Mouse (Mus musculus): ENCODE measurements around the gene Arrb2. TPM values are rescaled to one million over a fixed set of nuclear protein-coding genes. Genes with fewer than 3 reads are reported as not detected.
A peak's percentile ranks its signal among the peaks of the same experiment; 100 is the strongest.
"Not testable (repeated sequence)": the region's sequence is repeated elsewhere in the genome, so short reads cannot be mapped to it uniquely, and the experiment has no call there.

Gene Arrb2
- total RNA-seq, 2 experiments from 2014 or later, result 21.7 to 43.2 TPM

GRCm38 (mm10) chr11:70441882-70442281 is 9.4 kb downstream of the Arrb2 start:
- ATAC-seq (replicated peaks; ENCODE audit: low FRiP score, low TSS enrichment, poor library complexity, severe bottlenecking), result no peak

- no peak for ATAC-seq (replicated peaks; ENCODE audit: low FRiP score, low TSS enrichment, poor library complexity, severe bottlenecking)
Observed at GRCm38 (mm10) chr11:70443964-70444363, 11.5 kb downstream of the Arrb2 start.

GRCm38 (mm10) chr11:70444667-70445066 is 12.2 kb downstream of the Arrb2 start:
- ATAC-seq (replicated peaks; ENCODE audit: low FRiP score, low TSS enrichment, poor library complexity, severe bottlenecking), result no peak

GRCm38 (mm10) chr11:70446756-70447155 is 14.3 kb downstream of the Arrb2 start:
- ATAC-seq (replicated peaks; ENCODE audit: low FRiP score, low TSS enrichment, poor library complexity, severe bottlenecking), result no peak

- ATAC-seq (replicated peaks; ENCODE audit: low FRiP score, low TSS enrichment, poor library complexity, severe bottlenecking), result no peak
Observed at GRCm38 (mm10) chr11:70447373-70447772, 14.9 kb downstream of the Arrb2 start.

GRCm38 (mm10) chr11:70450926-70451325 is 18.5 kb downstream of the Arrb2 start:
- ATAC-seq (replicated peaks; ENCODE audit: low FRiP score, low TSS enrichment, poor library complexity, severe bottlenecking), result no peak

GRCm38 (mm10) chr11:70451797-70452498 is 19.5 kb downstream of the Arrb2 start, which contains the start of gene Med11:
Gene Med11 (plus strand): TSS chr11:70451919.
- peak; percentile 97 for ATAC-seq (replicated peaks; ENCODE audit: low FRiP score, low TSS enrichment, poor library complexity, severe bottlenecking)

GRCm38 (mm10) chr11:70453261-70454044 is 21.0 kb downstream of the Arrb2 start:
- no peak for ATAC-seq (replicated peaks; ENCODE audit: low FRiP score, low TSS enrichment, poor library complexity, severe bottlenecking)

- ATAC-seq (replicated peaks; ENCODE audit: low FRiP score, low TSS enrichment, poor library complexity, severe bottlenecking), result no peak
Observed at GRCm38 (mm10) chr11:70458688-70459600, 26.5 kb downstream of the Arrb2 start, which contains the start of gene Zmynd15. Gene Zmynd15 (plus strand): TSS chr11:70459433.

- peak; percentile 46; the same call in 1 of the 2 replicates for ATAC-seq (replicated peaks; ENCODE audit: low FRiP score, low TSS enrichment, poor library complexity, severe bottlenecking)
Observed at GRCm38 (mm10) chr11:70459601-70460101, 27.2 kb downstream of the Arrb2 start, which contains the start of gene Cxcl16. Gene Cxcl16 (minus strand): TSS chr11:70459984.

- no peak for ATAC-seq (replicated peaks; ENCODE audit: low FRiP score, low TSS enrichment, poor library complexity, severe bottlenecking)
Observed at GRCm38 (mm10) chr11:70463970-70464369, 31.5 kb downstream of the Arrb2 start.

- ATAC-seq (replicated peaks; ENCODE audit: low FRiP score, low TSS enrichment, poor library complexity, severe bottlenecking), result no peak
Observed at GRCm38 (mm10) chr11:70465211-70465610, 32.8 kb downstream of the Arrb2 start.

- ATAC-seq (replicated peaks; ENCODE audit: low FRiP score, low TSS enrichment, poor library complexity, severe bottlenecking), result no peak
Observed at GRCm38 (mm10) chr11:70465824-70466223, 33.4 kb downstream of the Arrb2 start.

GRCm38 (mm10) chr11:70467902-70468619 is 35.6 kb downstream of the Arrb2 start:
- ATAC-seq (replicated peaks; ENCODE audit: low FRiP score, low TSS enrichment, poor library complexity, severe bottlenecking), result no peak

- ATAC-seq (replicated peaks; ENCODE audit: low FRiP score, low TSS enrichment, poor library complexity, severe bottlenecking), result no peak
Observed at GRCm38 (mm10) chr11:70469764-70470163, 37.3 kb downstream of the Arrb2 start.

- no peak for ATAC-seq (replicated peaks; ENCODE audit: low FRiP score, low TSS enrichment, poor library complexity, severe bottlenecking)
Observed at GRCm38 (mm10) chr11:70472716-70473115, 40.3 kb downstream of the Arrb2 start.

GRCm38 (mm10) chr11:70473291-70473690 is 40.9 kb downstream of the Arrb2 start:
- not testable (repeated sequence) for ATAC-seq (replicated peaks; ENCODE audit: low FRiP score, low TSS enrichment, poor library complexity, severe bottlenecking)

- no peak for ATAC-seq (replicated peaks; ENCODE audit: low FRiP score, low TSS enrichment, poor library complexity, severe bottlenecking)
Observed at GRCm38 (mm10) chr11:70474872-70475534, 42.6 kb downstream of the Arrb2 start.
